Mouse (Mus musculus) T-helper 2 cell (primary cell): ENCODE measurements around the gene Cpt1a.

ENCODE experiments used
- in situ Hi-C: fragments of 300-600 bp; cut with MboI, MseI; formaldehyde crosslinking; loops from one replicate; pipeline ENCODE4 v1.15.1; 2025; ENCODE audit warnings: high pct_unique_total_duplicates

Gene Cpt1a

DNA sequence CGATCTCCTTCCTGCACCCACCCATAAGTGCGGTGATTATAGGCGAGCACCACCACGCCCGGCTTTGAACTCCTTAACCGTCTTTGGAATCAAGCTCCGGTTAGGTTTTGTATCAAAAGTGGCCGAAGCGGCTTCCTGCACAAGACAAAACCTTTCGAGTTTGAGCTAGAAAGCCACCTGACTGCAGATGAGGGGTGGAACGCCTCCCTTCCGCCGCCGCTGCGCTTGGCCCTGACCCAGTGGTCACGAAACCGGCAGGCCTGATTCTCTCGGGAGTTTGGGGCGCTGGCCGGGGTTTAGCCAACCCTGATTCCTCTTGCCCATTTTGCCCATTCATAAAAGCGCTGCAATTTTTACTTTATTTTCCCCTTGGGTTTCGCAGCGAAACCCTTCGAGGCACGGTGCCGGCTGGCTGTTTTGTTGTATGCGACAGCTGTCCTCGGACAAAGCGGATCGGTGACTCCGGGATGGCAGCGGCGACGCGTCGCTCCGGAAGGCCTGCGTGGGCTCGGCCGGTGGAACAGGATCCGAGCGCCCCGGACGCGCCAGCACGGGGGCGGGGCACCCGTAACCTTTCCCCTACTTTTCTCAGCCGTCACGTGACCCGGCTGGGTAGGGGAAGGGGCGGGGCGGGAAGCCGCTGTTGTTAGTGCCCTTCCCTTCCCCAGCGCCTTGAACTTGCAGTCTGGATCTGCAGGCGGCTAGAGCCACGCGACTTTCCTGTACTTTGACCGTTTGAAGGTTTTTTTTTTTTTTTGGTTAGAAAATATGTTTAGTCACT is 3.0 kb downstream of the Cpt1a start:
- in situ Hi-C loops: no loop called here

DNA sequence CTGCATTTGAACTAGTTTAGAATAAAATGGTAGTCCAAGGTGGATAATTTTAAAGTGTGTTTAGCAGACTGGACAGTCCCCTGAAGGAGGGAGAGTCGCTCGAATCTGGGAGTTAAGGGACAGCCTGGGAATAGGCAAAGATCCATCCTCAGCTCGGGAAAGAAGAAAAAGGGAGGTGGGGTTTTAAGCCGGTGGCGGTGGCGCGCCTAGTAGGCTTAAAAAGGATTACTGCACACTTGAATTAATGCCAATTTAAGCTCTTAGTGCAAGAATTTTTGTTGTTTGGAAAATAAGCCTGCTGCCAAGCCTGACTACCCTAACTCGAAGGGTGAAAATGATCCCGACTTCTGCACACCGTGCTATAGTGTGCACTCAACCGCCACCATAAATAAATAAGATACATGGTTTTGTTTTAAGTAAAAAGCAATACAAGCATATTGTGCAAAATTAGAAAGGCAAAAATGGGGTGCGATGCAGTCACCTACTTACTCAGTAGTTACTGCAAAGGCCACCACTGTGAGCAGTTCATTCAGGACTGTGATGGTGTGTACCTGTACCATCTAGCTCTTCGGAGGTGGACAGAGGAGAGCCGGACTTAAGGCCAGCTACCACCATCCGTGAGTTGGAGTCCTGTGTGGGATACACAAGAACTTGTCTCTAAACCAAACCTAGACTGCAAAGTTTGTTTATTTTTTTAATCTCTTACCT is 3.8 kb downstream of the Cpt1a start:
- in situ Hi-C loops: no loop called here

DNA sequence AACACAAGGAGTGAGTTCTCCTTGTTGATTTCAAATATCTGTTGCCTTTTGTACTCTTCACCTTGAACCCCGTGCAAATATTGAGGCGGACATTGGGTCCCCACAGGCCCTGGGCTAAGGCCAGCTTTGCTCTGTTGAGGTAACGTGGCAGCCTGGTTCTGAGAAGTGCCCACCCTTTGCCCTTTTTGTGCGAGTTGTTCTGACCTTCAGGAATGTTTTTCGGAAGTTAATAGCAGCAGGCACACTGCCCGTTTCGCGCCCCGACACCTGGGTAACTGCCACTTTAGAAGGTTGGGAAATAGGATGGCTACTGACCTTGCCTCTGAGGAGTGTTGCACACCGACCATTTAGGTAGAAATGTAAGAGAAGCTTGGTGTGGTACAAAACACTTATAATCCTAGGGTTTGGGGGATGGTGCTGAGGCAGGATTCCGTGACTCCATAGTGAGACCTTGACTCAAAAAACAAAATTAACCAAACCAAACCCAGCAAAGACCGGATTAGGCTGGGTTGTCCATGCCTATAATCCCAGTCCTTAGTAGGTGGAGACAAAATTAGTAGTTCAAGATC is 4.4 kb downstream of the Cpt1a start:
- in situ Hi-C loops: no loop called here

DNA sequence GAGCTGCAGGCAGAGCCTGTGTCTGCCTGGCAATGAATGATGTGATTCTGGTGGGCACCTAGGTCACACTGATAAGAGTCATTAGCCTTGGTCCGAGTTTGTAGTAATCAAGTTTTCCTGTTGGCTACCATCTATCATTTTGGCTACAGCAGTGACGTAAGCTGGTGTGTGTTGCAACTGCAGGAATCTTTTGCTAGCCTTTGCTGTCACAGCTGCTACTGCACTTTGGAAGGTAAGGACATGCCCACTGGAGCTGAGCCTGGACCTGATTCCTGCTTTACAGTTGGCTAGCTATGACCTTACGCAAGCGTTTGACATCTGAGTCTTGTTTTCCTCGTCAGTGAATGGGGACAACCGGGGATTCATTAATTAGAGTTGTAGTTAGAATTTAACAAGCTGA is 11.1 kb downstream of the Cpt1a start:
- in situ Hi-C loops: loop anchor here (5.0 kb wide), 1 partner anchor 54 kb away; the partner anchor contains the start of gene Tesmin

DNA sequence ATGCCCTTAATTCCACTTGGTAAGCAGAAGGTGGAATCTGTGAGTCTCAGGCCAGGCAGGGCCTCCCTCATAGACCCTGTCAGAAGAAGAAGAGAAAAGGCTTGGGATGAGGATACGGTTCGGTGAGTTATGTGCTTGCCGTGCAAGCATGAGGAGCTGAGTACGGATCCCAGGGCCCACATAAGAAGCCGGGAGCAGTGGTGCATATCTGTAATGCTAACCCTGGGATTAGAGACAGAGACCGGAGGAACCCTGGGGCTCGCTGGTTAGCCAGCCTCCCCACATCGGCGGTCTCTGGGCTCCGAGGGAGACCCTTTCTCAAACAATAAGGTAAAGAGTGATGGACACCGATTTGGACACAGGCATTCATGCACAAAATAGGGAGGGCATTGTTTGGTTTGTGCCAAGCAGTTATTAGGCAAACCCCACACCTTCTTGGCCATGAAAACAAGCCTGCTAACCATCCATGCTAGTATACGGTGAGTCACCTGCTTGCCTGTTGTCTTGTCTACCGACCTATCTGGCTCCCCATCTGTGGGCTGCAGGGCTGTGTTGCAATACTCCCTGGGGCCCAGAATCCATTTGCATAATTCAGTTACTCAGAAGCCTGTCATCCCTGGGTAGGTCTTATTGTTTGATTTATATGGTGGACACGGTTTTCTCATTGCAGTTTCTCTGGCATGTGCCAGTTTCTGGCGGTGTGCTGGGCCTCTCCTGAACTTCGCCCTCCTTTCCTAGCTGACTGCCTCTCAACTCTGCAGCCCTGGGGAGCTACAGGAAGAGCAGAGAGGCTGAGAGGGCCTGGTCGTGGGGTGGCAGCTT is 11.8 kb downstream of the Cpt1a start:
- in situ Hi-C loops: loop anchor here (5.0 kb wide), 1 partner anchor 53 kb away; the partner anchor contains the start of gene Tesmin

DNA sequence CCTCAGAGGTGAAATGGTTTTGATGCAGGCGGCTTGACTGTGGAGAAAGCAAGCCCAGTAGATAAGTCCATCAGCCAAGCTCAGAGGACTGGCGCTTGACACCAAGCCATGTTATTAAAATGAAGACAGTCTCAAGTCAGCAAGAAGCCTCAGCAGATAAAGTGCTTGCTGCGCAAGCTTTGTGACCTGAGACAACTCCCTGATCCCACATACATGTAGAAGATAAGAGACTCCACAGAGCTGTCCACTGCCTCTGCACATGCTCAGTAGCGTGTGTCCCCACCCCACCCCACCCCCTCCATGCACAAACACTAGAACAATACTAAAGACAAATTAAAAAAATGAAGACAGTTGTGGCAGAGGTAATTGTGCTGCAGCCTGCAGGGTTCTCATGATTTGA is 12.4 kb downstream of the Cpt1a start:
- in situ Hi-C loops: loop anchor here (5.0 kb wide), 1 partner anchor 53 kb away; the partner anchor contains the start of gene Tesmin

DNA sequence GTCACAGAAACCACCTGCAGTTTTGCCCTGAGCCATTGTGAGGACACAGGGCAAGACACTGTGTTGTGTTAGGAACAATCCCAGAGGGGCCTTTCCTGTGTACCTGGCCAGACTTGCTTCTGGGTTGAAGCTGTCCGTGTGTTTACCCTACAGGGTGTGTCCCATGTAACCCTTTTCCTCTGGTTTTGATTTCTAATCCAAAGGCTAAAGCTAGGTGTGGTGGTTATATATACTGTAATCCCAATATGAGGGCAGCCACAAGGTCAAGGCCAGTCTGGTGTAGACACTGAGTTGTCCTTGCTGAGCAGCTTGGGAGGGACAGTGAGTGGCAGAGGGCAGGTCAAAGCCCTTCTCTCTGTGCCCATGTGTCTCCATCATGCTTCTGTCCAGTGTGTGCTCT is 13.8 kb downstream of the Cpt1a start:
- in situ Hi-C loops: no loop called here

DNA sequence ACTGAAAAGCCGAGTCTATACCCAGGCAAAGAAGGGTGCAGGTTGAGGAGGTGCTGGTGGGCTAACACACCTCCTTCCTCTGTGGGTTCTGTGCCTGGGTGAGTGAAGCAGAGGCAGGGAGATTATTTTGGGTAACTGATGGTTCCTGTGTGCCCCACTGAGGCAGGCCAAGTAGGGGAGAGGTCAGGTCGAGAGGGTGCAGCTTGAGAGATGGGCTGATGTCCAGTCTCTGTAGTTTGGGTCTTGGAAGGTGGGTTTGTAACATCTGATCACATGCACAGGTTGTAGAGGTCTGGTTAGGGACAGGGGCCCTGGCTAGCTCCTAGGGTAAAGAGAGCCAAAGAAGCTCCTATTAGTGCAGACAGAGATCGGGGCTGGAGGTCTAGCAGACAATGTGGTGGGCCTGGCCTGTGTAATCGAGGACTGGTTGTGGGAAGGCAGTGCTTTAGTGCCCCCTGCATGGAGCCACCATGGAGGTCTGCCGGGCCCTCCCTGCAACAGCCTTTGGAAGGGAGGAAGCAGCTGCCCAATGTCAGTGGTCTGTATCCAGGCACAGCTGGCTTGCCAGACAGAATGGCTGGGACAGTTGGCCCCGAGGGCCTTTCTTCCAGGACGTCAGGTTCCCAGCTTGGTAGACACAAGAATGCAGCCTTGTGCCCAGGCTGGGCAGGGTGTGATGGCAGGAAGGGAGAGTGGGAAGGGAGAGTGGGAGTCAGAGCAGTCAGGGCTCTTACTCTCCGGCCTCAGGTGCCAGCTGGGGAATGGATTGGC is 14.5 kb downstream of the Cpt1a start:
- in situ Hi-C loops: no loop called here

DNA sequence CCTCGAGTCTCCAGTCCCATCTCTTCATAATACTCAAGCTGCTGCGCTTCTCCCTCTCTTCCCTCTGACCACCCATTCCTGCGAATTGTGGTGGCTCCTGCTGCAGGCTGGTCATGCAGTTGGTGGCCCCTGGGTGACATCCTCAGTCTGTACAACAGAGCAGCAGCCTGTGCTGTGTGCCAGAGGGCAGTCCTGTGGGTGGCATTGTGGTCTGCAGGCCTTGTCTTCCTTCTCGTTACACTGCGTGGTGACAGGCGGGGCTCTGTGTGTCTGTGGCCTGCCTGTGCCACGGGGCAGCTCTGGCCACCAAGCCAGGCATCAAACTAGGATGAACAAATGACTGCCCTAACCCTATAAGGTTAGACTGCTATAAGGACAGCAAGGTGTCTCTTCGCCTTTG is 17.1 kb downstream of the Cpt1a start:
- in situ Hi-C loops: no loop called here

DNA sequence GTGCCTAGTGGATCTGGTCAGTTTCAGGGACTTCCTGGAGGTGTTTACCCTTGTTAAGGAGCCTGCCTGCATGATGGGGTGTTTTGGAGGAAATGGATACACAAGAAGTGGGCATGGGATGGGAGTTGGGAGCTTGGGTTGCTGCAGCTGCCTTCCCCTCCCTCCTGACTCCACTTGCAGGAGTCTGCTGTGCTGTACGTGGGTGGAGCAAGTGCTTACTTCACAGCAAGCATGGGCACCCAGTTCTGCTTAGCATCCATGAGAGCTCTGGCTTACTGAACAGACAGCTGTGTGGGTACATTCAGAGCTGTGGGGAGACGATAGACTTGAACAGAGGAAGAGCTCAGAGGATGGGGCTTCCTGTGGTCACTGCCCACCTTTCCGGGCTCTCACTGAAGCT is 18.9 kb downstream of the Cpt1a start:
- in situ Hi-C loops: no loop called here

DNA sequence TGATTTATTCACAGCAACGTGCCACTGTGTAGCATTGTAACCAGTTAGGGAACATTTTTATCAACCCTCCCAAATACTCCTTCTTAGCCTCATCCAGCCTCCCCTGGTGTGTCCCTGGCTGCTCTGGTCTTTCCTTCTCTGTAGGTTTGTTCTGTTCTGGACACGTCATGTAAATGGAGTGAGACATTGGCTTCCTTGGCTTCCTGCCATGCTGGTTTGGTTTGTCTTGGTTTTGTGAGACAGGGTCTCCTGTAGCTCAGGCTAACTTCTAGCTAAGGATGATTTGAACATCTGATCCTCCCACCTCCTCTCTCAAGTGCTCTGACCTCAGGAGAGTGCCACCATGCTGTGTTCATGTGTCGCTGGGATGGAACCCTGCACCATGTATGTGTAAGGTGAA is 21.8 kb downstream of the Cpt1a start:
- in situ Hi-C loops: no loop called here

DNA sequence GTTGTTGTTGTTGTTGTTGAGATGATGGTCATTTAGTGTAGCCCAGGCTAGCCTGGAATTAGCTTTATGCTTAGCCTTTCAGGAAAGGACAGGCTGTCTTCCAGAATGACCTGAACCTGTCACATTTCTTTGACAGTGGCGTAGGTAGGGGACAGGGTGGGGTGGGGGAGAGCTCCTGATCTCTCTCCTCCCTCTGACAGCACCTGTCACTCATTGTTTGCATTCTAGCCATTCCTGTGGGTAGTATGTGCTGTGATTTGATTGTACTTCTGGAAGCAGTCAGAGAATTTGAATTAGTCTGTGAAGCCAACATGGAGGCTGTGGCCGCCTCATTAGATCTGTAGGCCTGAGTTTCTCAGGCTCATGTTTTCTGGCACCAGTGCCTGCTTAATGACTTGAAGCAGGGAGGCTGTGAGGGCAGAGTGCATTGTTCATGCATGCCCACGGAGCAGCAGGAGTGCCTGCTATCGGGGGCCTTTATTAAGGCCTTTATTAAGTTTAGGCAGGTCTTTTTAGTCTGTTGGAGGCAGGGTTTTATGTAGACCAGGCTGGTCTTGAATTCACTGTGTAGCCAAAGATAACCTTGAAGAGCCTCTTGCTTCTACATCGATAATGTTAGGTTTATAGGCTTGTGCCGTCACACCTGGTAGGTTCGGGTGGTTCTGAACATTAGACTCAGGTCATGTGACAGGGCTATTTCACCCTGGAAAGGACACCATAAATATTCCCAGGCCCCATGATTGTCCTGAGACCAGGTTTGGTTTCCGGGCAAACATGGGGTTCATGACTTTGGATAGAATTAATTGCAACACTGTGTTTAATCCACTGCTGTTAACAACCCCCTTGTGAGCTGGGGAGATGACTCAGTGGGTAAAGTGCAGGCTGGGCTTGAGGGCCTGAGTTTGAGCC is 22.8 kb downstream of the Cpt1a start:
- in situ Hi-C loops: no loop called here

DNA sequence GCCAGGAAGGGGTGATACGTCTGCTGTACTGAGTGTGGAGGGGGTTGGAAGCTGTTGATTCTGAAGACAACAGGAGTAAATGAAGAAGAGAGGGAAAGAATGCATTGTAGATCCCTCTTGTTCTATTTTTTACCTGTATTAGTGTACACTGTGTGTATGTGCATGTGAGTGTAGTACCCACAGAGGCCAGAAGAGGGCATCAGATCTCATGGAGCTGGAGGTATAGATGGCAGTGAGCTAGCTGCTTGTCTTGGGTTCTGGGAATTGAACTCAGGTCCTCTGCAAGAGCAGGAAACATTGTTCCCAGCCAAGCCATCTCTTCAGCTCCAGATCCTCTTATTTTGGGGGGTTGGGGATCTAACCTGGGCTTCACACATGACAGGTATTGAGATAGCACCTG is 25.6 kb downstream of the Cpt1a start:
- in situ Hi-C loops: no loop called here

DNA sequence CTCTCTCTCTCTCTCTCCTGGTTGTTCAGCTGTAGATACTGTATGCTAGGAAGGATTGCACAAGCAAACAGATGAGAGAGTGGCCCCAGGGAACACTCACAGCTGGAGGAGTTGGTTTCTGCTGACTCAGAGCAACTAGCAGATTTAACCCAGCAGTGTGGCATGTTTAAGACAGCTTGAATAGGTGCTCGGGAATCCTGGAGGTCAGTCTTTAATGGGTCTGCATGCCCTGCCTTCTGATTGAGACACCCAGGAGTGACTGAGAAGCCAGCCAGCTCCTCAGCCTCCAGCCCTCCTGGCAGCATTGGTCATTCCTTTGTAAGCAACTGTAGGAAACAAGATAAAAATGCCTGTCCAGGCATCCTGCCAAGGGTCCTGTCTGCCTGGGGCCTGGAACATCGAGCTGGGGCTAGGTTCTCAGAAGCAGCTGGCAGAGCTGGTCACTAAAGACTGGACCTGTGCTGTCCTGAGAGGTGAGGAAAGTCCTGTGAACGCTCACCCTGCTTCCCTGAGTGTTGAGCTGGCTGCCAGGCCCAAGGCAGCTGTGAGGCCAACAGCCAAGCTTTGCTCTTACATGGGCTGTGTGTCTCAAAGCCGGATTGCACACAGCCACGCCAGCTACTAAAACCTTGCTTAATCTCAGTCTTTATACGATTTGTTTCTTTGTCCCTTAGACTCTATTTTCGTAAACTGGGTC is 31.4 kb downstream of the Cpt1a start:
- in situ Hi-C loops: no loop called here

DNA sequence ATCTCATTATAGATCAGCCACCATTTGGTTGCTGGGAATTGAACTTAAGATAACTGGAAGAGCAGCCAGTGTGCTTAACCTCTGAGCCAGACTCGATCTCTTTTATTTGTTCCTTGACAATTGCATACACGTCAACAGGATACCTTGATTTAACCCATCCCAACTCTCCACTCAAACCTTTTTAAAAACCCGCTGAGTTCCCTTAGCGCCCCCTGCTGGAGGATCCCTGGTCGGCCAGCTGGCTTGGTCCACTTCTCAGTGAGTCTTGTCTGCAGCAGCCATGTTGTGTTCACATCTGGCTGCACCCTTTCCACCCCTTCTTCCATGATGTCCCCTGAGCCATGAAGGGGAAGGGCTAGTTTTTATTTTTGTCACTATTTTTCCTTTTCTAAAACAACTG is 33.0 kb downstream of the Cpt1a start:
- in situ Hi-C loops: no loop called here

DNA sequence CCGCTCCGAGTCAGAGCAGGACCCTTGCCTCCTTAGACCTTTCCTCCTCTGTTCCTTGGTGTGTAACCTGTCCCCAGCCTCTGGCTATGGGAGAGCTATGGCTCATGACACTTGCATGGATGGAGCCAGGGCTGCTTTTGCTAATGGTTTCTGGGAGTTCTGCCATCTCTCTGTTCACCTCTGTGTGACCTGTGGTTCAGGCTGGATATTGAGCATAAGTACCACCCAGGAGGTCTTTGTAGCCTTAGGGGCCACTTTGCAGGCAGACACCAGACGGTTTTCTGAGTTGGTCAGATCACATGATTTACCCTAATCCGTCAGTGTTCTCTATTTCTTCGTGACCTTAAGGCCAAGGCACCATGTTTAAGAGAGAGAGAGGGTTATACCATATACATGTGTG is 34.4 kb downstream of the Cpt1a start:
- in situ Hi-C loops: no loop called here

DNA sequence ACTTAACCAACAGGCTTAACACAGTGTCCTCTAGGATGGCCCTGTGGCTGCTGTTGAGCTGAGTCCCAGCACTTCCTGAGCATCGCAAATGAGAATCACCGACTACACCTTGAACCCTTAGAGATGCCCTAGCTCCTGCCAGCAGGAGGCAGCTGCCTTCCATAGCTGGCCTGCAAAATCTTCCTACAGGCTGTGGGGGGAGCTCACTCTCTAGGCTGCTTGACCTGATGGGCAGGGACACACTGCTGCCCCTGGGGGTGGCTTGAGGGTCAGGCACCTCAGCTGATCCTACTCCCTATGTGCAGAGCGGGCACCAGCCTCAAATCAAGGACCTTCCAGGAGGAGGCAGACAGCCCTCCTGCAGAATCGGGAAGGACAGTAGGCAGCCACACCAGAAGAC is 35.5 kb downstream of the Cpt1a start:
- in situ Hi-C loops: no loop called here

DNA sequence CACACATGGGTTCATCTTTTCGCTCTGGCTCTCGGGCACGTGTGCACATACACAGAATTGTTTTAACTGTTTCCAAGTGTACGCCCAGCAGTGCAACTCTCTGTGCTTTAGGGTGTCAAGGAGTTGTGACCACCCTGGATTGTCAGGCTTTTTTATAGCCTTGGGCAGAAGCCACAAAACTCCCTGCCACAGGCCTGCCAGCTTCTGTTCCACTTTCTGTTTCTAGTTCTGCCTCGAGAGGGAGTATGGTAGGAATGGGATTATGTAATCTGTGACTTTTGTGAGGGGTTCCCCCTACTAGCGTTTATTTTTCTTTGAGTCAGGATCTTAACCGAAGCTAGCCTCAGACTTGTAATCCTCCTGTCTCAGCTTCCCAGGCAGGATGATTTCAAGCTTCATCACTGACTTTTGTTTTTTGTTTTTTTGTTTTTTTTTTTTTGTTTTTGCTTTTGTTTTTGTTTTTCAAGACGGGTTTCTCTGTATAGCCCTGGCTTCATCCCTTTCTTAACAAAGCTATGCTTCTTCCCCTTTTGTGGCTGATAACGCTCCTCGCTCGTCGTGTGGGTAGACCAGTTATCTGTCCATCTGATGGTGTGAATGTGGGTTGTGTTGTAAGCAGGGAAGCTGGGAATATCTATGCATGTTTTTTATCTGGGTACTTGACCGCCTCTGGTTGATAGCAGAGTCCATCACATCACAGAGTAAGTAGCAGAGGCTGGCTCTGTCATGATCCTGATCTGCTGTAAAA is 37.9 kb downstream of the Cpt1a start:
- in situ Hi-C loops: no loop called here

DNA sequence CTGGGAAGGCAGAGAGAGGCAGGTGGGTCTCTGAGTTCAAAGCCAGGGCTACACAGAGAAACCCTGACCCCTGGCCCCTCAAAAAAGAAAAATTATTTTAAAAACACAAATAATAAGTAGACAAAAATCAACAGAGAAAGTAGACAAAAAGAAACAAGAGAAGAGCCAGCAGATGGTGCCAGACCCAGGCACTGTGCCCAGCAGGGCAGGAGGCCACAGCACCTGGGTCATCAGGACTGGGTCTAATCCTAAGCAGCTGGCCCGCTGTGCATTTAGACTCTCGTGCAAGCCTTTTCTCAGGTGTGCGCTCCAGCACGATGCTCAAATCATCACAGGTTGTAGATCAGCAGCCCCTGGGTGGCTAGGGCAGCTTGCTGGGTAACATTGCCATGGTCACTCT is 41.4 kb downstream of the Cpt1a start:
- in situ Hi-C loops: no loop called here
